Mouse (Mus musculus) bone marrow macrophage, adult 2 months (primary cell): ENCODE measurements at regions not wholly inside any gene's neighbourhood (a gene's known extent, or its start where the extent isn't known, plus 50 kb on each side); places are given as distances from the start of the nearest gene placed in this dataset.

Source experiments
- H3K27ac ChIP-seq: 2 replicates; pipeline ENCODE4 v1.5.1; 2012; ENCODE audit warnings: low read depth, low read length; ENCODE audit not compliant: insufficient read depth
- H3K4me1 ChIP-seq: 2 replicates; pipeline ENCODE4 v1.6.1; 2012; ENCODE audit warnings: low read length; ENCODE audit not compliant: control insufficient read depth, insufficient read depth
- H3K4me3 ChIP-seq: 2 replicates; pipeline ENCODE4 v1.5.1; 2012; ENCODE audit warnings: mild to moderate bottlenecking, low read length, moderate library complexity; ENCODE audit not compliant: insufficient read depth
- CTCF ChIP-seq: IDR thresholded peaks from 2 replicates; pipeline ENCODE4 v1.5.1; 2012; ENCODE audit warnings: low read depth, mild to moderate bottlenecking, low read length, moderate library complexity
- POLR2A ChIP-seq: IDR thresholded peaks from 2 replicates; pipeline ENCODE4 v1.6.1; 2012; ENCODE audit warnings: mild to moderate bottlenecking, low read depth, low read length, borderline replicate concordance

- no peak for TF ChIP-seq POLR2A
- no peak for TF ChIP-seq CTCF
- no peak overlapping the region for H3K27ac ChIP-seq
- H3K4me3 ChIP-seq = no peak overlapping the region
Measured at GRCm38 (mm10) chr5:119055430-119055829, 495.0 kb downstream of the Med13l start.

GRCm38 (mm10) chr5:119057813-119058212 is 497.3 kb downstream of the Med13l start:
- TF ChIP-seq CTCF (no peak), POLR2A (no peak)
- Histone ChIP-seq H3K27ac (0 out of 2 replicates have a peak overlapping the region, but pooled peaks have one; percentile 4), H3K4me3 (no peak overlapping the region), H3K4me1 (no peaks in the 10 kb centered on the region)

More at GRCm38 (mm10) chr5:119055430-119055829, 495.0 kb downstream of the Med13l start:
- no peaks in the 10 kb centered on the region for H3K4me1 ChIP-seq

GRCm38 (mm10) chr5:119058231-119058851 is 497.9 kb downstream of the Med13l start:
- no peak for TF ChIP-seq CTCF
- TF ChIP-seq POLR2A = no peak
- Histone ChIP-seq H3K4me1 (no peaks in the 10 kb centered on the region), H3K4me3 (no peak overlapping the region), H3K27ac (peak overlapping the region; percentile 16; the same call in 1 of the 2 replicates)

GRCm38 (mm10) chr5:119059223-119059622 is 498.7 kb downstream of the Med13l start:
- TF ChIP-seq POLR2A (no peak), CTCF (no peak)
- Histone ChIP-seq H3K4me1 (no peaks in the 10 kb centered on the region), H3K27ac (no peak overlapping the region; the same call in 1 of the 2 replicates)

GRCm38 (mm10) chr5:119060886-119061285 is 500.4 kb downstream of the Med13l start:
- no peak overlapping the region for H3K4me3 ChIP-seq
- TF ChIP-seq POLR2A (no peak), CTCF (no peak)
- no peaks in the 10 kb centered on the region for H3K4me1 ChIP-seq
- no peak overlapping the region for H3K27ac ChIP-seq

More at GRCm38 (mm10) chr5:119059223-119059622, 498.7 kb downstream of the Med13l start:
- H3K4me3 ChIP-seq = no peak overlapping the region

GRCm38 (mm10) chr5:119062478-119062877 is 502.0 kb downstream of the Med13l start:
- TF ChIP-seq POLR2A = no peak
- no peak for TF ChIP-seq CTCF
- Histone ChIP-seq H3K4me1 (no peaks in the 10 kb centered on the region), H3K27ac (no peak overlapping the region), H3K4me3 (no peak overlapping the region)

- Histone ChIP-seq H3K4me3 (no peak overlapping the region), H3K27ac (no peak overlapping the region), H3K4me1 (no peaks in the 10 kb centered on the region)
- no peak for TF ChIP-seq CTCF
Measured at GRCm38 (mm10) chr5:119066666-119067065, 506.2 kb downstream of the Med13l start.

GRCm38 (mm10) chr5:119069765-119070333 is 509.4 kb downstream of the Med13l start:
- no peak for TF ChIP-seq POLR2A
- no peak for TF ChIP-seq CTCF
- H3K4me3 ChIP-seq = no peak overlapping the region
- no peaks in the 10 kb centered on the region for H3K4me1 ChIP-seq
- no peak overlapping the region for H3K27ac ChIP-seq

GRCm38 (mm10) chr5:119072712-119073111 is 512.2 kb downstream of the Med13l start:
- Histone ChIP-seq H3K27ac (no peak overlapping the region), H3K4me1 (no peaks in the 10 kb centered on the region), H3K4me3 (no peak overlapping the region)
- TF ChIP-seq POLR2A (no peak), CTCF (no peak)

- TF ChIP-seq POLR2A (no peak), CTCF (no peak)
Measured at GRCm38 (mm10) chr5:119080747-119081146, 520.3 kb downstream of the Med13l start.

GRCm38 (mm10) chr5:119082895-119083294 is 522.4 kb downstream of the Med13l start:
- no peak overlapping the region for H3K4me3 ChIP-seq
- no peak for TF ChIP-seq CTCF
- no peak for TF ChIP-seq POLR2A
- H3K4me1 ChIP-seq = no peaks in the 10 kb centered on the region
- H3K27ac ChIP-seq = no peak overlapping the region

More at GRCm38 (mm10) chr5:119080747-119081146, 520.3 kb downstream of the Med13l start:
- Histone ChIP-seq H3K4me3 (no peak overlapping the region), H3K4me1 (no peaks in the 10 kb centered on the region), H3K27ac (no peak overlapping the region)
